Mouse (Mus musculus) cerebellum, postnatal 4 days (tissue): ENCODE data around the gene Baz2a.
A peak's percentile ranks its signal among the peaks of the same experiment; 100 is the strongest.

Experiments used
- DNase-seq, 2 experiments: peaks; one replicate each; pipeline ENCODE4 v3.0.0; 2022; ENCODE audit warnings: low spot score in 2 of 2, mixed read lengths in 1 of 2

Baz2a gene

DNA sequence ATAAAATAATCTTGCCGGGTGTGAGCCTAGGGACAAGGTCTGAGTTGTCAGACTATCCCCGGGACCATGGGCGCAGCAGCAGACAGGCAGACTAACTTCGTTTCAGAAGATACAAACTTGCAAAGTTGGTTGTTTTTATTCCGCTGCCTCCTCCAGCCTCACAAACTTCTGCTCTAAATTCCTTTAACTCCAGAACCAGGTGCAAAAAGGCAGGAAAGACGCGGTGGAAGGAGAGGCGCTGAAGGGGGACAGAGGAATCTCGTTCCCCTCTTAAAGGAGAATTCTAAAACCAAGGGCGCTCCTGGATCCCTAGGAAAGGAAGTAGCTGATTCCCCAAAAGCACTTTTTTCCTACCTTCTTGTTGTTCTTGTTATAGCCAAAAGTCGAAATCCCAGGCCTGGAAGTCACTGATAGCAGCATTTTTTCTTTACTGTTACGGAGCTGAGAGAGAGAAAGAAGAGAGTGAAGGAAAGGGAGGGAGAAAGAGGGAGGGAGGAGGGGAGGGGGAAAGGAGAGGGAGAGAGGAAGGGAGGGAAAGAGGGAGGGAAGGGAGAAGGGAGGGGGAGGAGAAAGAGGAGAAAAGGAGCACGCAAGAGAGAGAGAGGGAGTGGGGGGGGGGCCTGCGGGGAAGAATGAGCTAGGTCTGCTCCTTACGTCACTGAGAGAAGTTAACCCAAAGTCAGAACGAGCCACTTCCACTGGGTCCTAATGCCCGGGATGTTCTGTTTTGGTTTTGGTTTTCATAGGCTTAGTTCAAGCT is 84.8 kb downstream of the Baz2a start:
- peak in 1 of 2 experiments; percentile 36 for DNase-seq

DNA sequence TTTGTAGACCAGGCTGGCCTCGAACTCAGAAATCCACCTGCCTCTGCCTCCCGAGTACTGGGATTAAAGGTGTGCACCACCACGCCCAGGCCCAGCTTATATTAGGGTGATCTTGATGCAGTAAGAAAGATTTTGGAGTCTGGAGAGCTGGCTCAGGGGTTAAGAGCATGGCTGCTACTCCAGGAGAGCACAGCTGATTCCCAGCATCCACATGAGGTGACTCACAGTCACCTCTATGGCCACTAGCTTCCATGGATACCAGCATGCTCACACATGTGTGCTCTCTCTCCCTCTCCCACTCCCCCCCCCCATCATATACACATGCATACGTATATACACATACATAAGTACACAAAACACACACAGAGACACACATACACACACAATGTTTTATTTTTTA is 85.9 kb downstream of the Baz2a start:
- no peak for DNase-seq
